Mouse (Mus musculus) cerebellum, adult 11-12 months (tissue): ENCODE results near the gene Ltbp1.

Source experiments
- DNase-seq: peaks from one replicate; pipeline ENCODE4 v3.0.0; 2022

The Ltbp1 gene

DNA sequence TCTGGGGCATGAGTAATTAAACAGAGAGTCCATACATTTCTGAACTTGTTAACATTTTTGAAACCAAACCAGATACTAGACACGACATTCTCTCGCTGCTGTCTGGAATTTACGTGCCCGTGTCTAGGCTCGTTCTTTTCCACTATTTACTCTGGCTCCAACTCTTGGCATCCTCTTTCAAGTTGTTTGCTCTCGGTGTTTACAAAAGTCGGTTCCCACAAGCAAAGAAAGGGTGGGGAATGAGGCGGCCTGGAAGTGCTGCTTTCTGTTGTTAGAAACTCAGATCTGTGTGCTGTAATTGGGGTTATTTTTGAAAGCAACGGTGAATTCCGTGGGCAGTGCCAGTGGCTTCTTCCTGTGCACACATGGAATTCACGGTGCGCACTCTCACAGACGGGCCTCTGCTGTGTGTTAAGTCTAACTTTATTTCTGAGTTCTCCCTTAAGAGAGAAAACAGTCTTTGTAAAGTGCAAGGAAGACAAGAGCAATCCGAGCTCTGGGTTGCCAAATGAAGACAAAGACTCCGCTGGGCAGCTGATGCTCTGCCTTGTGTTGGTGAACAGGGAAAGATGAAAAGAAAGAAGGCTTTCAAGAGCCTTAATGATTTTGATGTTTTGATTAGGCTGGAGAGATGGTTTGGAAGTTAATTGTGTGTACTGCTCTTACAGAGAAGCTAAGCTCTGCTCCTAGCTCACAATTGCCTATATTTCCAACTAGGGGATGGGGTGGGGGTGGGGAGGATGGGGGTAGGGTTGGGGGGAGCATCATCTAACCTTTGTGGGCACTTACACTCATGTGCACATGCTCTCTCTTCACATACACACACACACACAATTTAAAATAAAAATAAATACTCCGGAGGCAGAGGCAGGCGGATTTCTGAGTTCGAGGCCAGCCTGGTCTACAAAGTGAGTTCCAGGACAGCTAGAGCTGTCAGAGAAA, 302.0 kb downstream of the Ltbp1 start:
- no peak for DNase-seq

DNA sequence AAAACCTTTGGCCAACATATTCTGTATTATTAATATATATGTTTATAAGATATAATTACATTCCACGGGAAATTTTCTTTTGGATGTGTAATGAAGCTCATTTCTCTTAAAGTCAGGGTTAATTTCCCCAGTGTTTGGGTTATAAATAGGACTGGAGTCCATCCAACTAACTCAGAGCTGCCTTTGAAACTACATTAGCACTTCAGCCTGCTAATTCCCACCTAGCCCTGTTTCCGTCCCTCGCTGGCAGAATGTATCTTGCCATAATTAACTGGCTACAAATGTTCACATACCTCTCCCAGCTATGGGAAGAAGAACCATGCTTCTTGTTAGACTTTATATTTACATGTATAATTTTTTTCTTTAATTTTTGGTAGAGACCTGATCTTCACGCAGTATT, 311.7 kb downstream of the Ltbp1 start:
- no peak for DNase-seq

DNA sequence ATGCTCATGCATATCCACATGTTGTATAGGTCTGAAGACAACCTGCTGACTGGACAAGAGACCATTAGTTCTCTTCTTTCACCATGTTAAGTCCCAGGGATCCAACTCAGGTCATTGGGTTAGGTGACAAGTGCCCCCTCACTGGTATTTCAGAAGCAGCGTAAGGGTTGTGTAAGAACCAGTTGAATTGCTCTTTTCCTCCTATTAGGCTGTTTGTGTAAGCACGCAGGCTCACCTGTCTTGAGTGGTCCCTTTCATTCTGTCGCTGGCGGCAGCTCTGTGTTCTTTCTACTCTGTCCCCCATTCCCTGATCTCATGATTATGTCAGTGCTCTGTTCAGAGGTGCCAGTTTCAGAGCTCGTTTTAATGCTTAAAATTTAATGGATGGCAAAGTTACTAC, 317.9 kb downstream of the Ltbp1 start:
- no peak for DNase-seq

DNA sequence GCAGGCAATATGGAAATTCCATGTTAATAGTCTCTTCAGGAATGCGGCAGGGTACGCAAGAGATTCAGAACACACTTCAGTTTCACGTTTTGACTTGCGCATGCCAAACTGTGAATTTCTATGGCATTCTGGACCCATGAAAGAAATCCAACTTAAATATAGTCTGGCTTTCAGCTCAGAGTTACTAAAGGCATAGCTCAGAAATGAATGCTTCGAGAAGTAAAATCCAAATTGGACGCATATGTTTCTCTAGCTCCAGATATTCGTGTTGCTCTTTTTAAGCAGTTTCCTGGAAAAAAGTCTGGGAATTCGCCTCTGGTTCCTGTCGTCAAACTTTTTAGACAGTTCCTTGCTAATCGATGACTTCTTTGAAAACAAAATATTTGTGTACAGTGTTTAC, 318.4 kb downstream of the Ltbp1 start:
- no peak for DNase-seq

DNA sequence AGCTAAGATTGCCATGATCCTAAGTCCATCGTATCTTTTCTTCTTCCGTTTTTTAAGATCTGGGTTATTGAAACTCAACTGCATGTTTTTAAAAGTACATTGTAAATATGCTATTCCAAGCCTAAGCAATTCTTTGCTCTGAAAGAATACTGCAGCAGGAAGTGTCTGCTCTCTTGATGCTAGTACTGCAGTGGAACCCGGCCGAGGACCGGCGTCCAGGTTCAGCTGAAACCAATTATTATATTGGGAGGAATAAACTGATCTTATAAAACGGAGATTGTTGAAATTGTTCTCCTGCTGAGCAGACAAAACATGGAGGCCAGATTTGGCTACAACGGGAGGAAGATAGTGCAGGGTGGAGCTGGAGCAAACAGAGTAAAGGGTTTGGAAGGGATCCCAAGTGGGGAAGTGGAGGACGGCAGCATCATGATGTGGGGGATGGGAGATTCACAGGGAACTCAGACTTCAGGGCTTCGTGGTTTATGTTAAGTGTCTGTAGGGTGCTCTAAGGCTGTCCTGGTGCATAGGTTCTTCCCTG, 322.8 kb downstream of the Ltbp1 start:
- no peak for DNase-seq

DNA sequence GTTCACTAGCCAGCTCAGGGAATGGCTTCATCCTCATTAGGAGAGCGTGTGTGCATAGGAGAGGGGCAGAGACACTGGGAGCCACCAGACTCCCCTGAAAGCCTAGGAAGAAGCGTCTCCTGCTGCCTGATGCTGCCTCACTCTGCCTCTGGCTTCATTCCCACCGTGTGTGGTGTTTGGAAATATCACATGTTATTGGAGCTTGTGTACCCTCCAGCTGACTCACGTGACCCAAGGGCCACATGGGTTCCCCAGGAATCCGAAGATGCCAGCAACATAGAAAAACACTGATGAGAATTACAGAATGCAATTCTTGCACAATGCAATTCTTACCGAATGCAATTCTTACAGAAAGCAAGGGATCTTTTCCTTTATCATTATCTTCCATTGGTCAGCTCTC, 325.0 kb downstream of the Ltbp1 start:
- DNase-seq: no peak

DNA sequence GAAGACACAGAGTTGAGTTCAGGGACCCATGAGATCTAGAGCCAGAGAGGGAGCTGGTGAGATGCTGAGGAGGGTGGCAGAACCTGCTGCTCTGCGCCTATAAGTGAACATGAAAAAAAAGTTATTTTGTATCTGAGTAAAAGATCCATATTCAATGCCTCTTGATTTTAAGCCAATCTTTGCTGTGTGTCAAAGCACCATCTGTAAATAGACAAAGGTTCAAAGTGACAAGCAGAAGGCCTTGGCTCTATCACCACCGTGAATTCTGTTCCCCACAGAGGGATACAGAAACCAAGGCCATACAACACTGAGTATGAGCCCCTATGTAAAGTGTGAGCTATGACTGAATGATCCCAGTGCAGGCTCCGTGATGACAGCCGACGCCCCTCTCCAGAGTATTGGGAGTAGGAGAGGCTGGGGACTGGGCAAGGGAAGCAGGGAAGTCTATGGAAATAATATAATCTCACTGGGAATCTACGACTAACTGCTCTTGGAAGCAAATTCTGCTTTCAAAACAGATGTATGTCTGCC, 326.1 kb downstream of the Ltbp1 start:
- no peak for DNase-seq

DNA sequence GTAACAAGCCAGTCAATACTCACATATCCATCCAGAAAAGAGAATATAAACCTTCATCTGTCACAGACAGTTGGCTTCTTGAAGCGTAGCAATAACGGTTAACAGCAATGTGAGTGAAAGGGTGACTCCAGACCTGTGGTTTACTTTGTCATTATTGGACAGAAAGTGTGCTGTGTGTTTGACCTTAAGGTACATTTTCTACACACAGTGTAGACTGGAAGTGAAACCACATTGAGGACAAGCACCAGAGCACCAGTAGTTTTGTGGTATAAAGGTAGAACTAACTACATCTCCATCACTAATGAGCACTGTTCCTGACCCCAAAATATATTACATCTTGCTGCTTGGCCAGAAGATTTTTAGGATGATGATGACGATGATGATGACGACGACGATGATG, 326.9 kb downstream of the Ltbp1 start:
- no peak for DNase-seq

DNA sequence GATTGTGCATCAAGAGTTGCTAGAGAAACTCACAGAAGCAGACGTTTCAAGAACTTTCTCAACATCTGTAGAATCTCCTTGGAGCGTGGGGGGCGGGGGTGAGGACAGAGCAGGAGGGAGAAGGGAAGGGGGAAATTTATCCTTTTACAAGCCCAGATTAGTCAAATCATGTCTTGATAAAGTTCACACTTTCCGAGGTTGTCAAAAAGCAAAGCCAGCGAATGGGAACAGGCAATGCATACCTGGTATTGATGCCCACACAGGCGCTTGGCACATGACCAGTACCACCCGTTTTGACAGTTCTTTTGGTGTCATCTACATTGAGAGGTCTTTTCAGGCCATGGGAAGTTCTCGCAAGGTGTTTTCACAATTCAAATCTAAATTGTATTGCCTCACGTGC, 327.6 kb downstream of the Ltbp1 start:
- no peak for DNase-seq

DNA sequence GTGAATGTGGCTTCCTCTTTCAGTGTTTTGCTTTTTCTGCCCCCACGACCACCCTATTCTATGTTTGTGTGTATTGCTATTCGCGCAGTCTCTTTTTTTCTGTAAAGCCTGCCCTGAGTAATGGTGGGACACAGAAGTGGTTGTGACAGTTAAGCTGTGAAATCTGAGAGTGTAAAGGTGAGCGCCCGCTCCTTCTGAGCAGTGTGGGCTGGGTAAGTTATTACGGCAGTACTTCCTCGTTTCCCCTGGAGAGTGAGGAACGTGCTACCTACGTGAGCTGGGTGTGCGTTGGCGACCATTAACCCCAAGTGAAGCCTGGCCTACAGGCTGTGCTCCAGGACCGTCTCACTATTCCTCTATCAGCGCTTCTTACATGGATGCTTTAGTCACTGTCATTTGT, 328.4 kb downstream of the Ltbp1 start:
- DNase-seq: no peak

DNA sequence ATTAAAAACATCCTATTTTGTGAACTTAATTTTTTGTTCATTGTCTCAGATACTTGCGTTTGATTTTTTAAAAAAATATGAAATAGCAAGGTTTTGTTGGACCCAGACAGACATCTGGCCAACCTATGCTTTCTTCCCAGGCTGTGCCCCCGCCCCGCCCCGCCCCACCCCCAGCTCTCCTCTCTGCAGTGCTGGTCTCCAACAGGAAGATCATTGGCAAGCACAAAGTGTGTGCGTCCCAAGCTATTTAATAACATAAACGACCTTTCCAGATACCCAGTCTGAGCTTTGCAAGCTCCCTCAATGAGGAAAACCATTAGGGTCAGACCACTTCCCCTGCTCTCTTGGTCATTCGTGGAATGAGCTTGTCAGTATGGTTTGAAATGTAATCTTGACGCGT, 330.3 kb downstream of the Ltbp1 start:
- no peak for DNase-seq

DNA sequence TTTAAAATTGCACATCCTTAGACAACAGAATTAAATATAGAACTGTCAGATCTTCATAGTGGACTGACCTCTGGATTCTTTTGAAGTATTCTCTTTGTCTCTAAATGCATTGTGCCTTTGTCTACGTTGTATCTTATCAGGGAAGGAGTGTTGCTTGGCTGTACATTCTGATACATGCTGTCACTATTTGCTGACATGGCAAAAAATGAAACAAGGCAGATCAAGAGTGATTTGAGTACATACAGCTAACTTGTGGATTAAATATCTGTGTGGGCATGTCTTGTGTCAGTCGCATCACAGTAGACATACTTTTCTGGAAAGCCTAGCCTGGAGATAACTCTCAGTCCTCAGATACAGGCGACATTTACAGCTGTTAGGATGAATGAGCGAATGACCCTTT, 335.9 kb downstream of the Ltbp1 start:
- DNase-seq: no peak

DNA sequence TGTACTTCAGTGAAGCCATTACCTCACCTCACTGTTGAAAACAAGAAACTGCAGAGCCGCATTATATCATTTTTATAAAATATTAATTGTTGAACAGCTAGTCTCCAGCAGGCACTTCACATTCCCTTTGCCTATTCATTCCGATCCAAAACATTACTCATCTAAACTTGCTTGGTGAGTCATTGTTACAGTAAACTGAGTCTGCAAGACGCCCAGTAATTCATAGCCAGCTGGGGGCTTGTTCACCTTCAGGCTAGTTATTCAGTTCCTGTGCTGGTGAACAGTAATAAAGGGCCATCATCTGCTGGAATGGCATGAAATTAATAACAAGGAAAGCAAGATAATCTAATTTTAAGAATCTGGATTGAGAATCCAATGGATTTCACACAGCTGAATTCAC, 339.7 kb downstream of the Ltbp1 start:
- no peak for DNase-seq

DNA sequence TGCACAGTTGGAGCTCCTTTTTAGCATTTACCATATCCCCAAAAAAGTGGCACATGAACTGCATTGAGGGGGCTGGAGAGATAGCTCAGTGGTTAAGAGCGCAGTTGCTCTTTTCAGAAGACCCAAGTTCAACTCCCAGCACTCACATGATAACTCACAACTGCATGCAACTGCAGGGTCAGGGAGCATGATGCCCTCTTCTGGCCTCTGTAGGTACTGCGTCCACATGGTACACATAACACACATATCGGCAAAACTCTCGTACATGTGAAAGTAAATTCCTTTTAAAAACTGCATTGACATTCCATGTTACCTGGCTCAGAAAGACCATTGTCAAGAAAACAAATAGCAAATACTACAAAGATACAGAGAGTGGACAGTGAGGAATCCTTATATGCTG, 342.0 kb downstream of the Ltbp1 start:
- no peak for DNase-seq

DNA sequence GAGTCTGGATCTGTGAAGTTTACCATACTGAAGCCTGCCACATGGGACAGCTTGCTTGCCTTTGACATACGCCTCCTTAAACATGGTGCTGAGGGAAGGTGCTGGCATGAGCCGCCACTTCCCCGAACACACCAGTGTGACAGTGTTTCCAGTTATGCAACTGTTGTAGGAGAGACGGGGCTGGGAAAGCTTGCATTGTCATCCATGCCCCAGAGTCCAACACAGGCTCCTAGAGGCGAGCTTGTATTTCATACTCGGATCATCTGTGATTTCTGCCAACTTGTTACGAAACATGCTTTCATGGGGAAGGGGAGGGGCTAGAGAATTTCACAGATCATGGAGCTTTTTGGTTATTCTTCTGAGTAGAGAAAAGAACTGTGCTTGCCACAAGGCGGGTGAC, 343.7 kb downstream of the Ltbp1 start:
- DNase-seq: no peak

DNA sequence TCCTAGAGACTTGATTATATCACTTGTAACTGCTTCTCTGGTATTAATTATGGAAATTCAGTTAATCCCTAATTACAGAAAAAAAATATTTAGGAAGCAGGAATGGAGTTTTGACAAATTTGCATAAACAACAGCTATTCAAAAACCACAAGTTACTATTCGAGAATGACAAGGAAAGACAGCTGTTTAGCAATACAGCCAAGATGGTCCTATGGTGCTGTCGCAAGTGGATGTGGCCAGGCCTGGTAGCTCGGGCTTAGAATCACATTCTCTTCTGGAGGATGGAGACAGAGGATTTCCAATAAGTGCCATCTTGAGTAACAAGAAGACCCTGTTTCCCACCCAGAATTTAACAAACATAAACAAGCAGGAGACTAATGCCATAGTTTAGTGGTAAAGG, 344.2 kb downstream of the Ltbp1 start:
- no peak for DNase-seq

DNA sequence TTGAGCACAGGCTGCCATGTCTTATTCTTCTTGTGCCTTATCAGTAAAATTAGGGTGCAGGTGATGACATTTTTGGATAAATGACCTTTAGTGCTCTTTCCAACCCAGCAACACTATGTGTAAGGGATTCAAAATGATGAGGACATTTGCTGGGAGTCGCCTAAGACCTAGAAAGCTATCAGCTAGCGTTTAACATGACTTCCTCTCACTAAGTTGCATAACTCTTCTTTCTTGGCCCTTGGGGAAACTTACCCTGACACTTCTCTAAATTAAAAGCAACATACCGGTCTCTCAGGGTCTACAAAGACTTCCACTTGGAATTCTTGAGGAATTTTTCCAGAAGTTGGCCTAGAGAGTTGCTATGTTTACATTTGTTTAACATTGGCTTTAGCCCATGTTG, 348.0 kb downstream of the Ltbp1 start:
- DNase-seq: no peak

DNA sequence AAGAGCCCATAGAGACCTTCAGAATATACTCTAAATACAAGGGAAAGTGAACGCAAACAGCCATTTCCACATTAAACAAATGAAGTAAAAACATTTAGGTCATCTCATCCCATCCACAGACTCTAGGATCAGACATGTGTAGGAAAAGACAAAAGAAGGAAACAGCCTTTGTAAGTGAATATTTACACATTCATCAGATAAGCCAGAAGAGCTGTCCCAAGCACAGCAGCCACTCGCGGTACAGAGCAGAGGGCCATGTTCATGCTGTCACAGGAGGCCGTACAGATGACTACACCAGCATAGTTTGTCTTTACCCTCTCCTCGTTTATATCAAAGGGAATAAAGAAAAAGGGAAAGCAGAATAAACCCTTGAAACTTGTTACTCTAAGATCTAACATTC, 350.1 kb downstream of the Ltbp1 start:
- no peak for DNase-seq

DNA sequence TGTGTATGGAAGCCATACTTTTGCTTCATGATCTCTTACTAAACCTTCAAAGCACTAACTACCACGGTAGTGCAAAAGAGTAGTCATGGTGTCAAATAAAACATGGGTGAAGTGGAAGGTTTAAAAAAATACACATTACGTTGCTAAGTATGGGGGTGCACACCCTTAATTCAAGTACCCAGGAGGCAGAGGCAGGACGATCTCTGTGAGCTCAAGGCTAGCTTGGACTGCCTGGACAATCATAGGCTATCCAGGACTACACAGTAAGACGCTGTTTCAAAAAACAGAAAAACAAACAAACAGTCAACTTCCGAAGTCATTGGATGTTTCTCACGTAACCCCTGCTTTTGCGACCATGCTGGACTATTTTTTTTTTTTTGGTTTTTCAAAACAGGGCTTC, 354.7 kb downstream of the Ltbp1 start:
- no peak for DNase-seq

DNA sequence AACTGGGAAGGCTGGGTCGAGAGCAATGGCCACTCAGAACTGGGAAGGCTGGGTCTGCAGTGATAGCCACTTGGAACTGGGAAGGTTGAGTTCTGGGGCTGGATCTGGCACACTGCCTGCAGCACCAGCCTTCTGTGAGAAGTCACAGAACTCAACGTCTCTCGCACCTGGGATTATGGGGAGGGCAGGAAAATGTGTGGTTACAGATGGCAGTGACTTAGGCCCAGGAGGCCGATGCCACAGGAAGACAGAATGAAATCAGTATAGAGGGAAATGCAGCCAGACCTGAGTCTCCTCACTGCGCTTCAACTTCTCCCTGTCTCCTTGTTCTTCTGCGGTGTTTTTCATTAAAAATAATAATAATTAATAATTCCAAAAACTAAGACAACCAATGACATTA, 361.0 kb downstream of the Ltbp1 start:
- no peak for DNase-seq

DNA sequence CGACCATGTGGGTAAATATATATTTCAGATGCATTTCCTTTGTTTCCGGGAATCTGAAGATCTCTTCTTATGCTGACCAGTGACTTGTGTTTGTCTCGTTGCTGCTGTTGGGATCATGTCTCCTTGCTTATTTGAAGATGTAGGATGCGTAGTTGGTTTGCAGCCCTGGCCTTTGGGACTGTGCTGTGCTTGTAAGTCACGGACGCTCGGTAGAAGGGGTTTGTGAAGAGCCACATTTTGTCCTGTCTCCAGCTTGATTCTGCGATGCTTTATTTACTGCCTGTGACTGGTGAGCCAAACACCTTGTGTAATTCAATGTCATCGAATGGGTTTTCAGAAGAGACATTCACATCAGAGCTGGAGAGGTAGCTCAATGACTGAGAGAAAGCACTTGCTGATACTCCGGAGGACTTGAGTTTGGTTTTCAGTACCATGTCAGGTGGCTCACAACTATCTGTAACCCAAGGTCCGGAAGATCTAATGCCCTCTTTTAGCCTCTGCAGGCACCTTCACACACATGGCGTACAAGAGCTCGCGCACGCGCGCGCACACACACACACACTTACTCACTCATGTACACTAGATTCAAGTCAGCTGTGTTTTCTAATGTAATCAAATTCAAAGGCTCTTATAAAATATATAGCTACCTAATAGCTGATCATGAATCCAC, 362.3 kb downstream of the Ltbp1 start:
- no peak for DNase-seq

DNA sequence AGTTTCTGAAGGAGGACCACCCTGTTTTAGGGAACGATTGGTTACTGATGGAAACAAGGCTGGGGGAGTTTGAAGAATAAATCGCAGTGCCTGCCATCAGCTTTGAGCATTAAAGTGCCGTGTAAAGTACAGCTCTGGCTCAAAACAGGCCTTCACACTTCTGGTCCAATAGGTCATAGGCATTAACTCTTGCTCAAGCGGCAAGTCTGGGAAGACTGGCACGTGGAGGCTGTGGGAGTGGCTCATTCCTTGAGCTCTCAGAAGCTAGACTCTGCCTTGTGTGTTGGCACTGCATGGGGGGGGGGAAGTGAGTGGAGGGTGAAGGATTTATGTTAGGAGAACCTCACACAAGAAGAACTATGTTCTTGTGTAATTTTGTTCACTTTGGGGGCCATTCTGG, 363.2 kb downstream of the Ltbp1 start:
- no peak for DNase-seq

DNA sequence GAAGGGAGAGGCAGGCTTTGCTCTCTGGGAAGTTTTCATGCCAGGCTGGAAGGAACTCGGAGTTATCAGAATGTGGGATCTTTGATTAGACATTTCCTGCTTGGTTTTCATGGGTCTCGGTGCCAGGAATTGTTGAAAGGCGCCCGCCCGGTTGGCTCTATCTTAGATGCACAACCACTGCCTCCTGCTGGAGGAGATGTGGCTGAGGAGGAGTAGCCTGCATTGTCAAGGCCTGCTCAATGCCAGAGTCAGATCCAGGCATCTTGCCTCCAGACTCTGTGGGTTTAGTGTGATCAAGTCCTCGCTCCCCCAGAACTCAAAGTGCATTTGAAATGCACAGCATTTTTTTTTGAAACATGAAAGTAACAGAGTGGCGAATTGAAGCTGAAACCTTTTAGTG, 364.0 kb downstream of the Ltbp1 start:
- no peak for DNase-seq

DNA sequence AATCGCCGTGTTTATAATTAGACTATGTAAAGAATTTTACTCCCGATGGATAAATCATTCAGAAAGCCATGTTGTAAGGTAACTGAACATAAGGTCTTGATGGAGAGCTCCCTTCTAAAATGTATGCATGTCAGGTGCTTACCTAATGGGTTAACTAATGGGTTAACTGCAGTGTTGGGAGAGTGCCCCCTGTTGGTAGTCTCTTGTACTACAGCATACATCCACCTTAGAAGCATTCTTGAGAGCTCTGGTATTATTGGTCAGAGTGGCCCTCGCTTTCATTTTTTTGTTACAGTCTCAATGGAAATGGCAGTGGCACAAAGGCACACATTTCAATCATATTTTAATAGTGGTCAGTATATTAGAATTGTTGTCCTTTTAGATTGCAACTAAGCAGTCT, 364.8 kb downstream of the Ltbp1 start:
- DNase-seq: no peak
